Mouse (Mus musculus) heart, embryonic 10.5 days (tissue): ENCODE measurements around the gene Mapt. TPM values are rescaled to one million over a fixed set of nuclear protein-coding genes. Genes with fewer than 3 reads are reported as not detected.

Experiments used
- DNase-seq: peaks from one replicate; pipeline ENCODE4 v3.0.0-alpha.2; 2017; ENCODE audit warnings: low spot score
- H3K27ac ChIP-seq: fragments of 300-500 bp; sonication (generic); 2 replicates; pipeline ENCODE4 v1.5.1; 2016; ENCODE audit warnings: mild to moderate bottlenecking
- H3K27me3 ChIP-seq: fragments of 300-500 bp; sonication (generic); 2 replicates; pipeline ENCODE4 v1.6.1; 2016; ENCODE audit warnings: mild to moderate bottlenecking; ENCODE audit not compliant: poor library complexity, insufficient read depth, severe bottlenecking
- H3K36me3 ChIP-seq: fragments of 300-500 bp; sonication (generic); 2 replicates; pipeline ENCODE4 v1.6.1; 2016; ENCODE audit warnings: mild to moderate bottlenecking, moderate library complexity
- H3K4me1 ChIP-seq: fragments of 300-500 bp; sonication (generic); 2 replicates; pipeline ENCODE4 v1.6.1; 2016; ENCODE audit warnings: mild to moderate bottlenecking
- H3K4me3 ChIP-seq: fragments of 300-500 bp; sonication (generic); 2 replicates; pipeline ENCODE4 v1.5.1; 2016; ENCODE audit warnings: mild to moderate bottlenecking, moderate library complexity
- H3K9me3 ChIP-seq: fragments of 300-500 bp; sonication (generic); 2 replicates; pipeline ENCODE4 v1.6.1; 2016; ENCODE audit warnings: mild to moderate bottlenecking, moderate library complexity
- WGBS: fragments of 180-500 bp; shearing (Covaris S2); methylation state at CpG from one replicate; pipeline ENCODE4 v1.1.7; 2016; 5-methylcytosine and 5-hydroxymethylcytosine counted together
- polyA plus RNA-seq: library from polyadenylated mRNA; unstranded; fragments of >200 nt; fragmentation: Nextera tagmentation; extraction: Ambion mirVana; gene quantifications from 2 replicates; pipeline ENCODE4 v1.2.1, GENCODE M21; 2016

Gene Mapt
- polyA plus RNA-seq, 1 experiment from 2014 or later = 1.4 TPM

GRCm38 (mm10) chr11:104311643-104312042 lies 80.5 kb downstream of the Mapt start:
- Histone ChIP-seq H3K4me1 (peaks cover 15% of the 10 kb centered on the region), H3K36me3 (no peaks in the 10 kb centered on the region), H3K4me3 (no peak overlapping the region), H3K9me3 (no peaks in the 10 kb centered on the region), H3K27me3 (peaks cover 37% of the 10 kb centered on the region), H3K27ac (no peak overlapping the region)
- DNase-seq = no peak
- 64% methylated on average over 7 of the region's 7 CpGs for WGBS

GRCm38 (mm10) chr11:104315703-104316102 lies 84.5 kb downstream of the Mapt start:
- 7% methylated on average over 6 of the region's 6 CpGs for WGBS
- H3K27me3 ChIP-seq = peaks cover 10% of the 10 kb centered on the region
- H3K36me3 ChIP-seq = no peaks in the 10 kb centered on the region
- peaks cover 28% of the 10 kb centered on the region for H3K4me1 ChIP-seq
- peak; percentile 91 for DNase-seq
- H3K27ac ChIP-seq = no peak overlapping the region
- H3K4me3 ChIP-seq = no peak overlapping the region
- H3K9me3 ChIP-seq = no peaks in the 10 kb centered on the region

- no peaks in the 10 kb centered on the region for H3K9me3 ChIP-seq
- peaks cover 30% of the 10 kb centered on the region for H3K4me1 ChIP-seq
- no peaks in the 10 kb centered on the region for H3K27me3 ChIP-seq
- no peaks in the 10 kb centered on the region for H3K36me3 ChIP-seq
- H3K4me3 ChIP-seq = no peak overlapping the region
- DNase-seq = no peak
- 75% methylated on average over 16 of the region's 16 CpGs for WGBS
- no peak overlapping the region for H3K27ac ChIP-seq
These were observed 85.7 kb downstream of the Mapt start for GRCm38 (mm10) chr11:104316685-104317400.

GRCm38 (mm10) chr11:104317631-104318030 lies 86.4 kb downstream of the Mapt start:
- no peak overlapping the region for H3K4me3 ChIP-seq
- no peaks in the 10 kb centered on the region for H3K36me3 ChIP-seq
- H3K9me3 ChIP-seq = no peaks in the 10 kb centered on the region
- H3K27me3 ChIP-seq = no peaks in the 10 kb centered on the region
- DNase-seq = no peak
- peaks cover 30% of the 10 kb centered on the region for H3K4me1 ChIP-seq
- 60% methylated on average over 3 of the region's 3 CpGs for WGBS
- no peak overlapping the region for H3K27ac ChIP-seq

GRCm38 (mm10) chr11:104318940-104319781 lies 88.0 kb downstream of the Mapt start:
- H3K36me3 ChIP-seq = no peaks in the 10 kb centered on the region
- DNase-seq = no peak
- peak overlapping the region; percentile 77 for H3K27ac ChIP-seq
- no peaks in the 10 kb centered on the region for H3K27me3 ChIP-seq
- peaks cover 30% of the 10 kb centered on the region for H3K4me1 ChIP-seq
- under 1% methylated on average over 24 of the region's 24 CpGs for WGBS
- H3K4me3 ChIP-seq = peak overlapping the region; percentile 67
- H3K9me3 ChIP-seq = no peaks in the 10 kb centered on the region

- H3K4me3 ChIP-seq = no peak overlapping the region
- H3K27ac ChIP-seq = no peak overlapping the region
- no peak for DNase-seq
- H3K4me1 ChIP-seq = peaks cover 30% of the 10 kb centered on the region
- WGBS = 50% methylated on average over 5 of the region's 5 CpGs
- no peaks in the 10 kb centered on the region for H3K36me3 ChIP-seq
- no peaks in the 10 kb centered on the region for H3K27me3 ChIP-seq
- no peaks in the 10 kb centered on the region for H3K9me3 ChIP-seq
These were observed 89.3 kb downstream of the Mapt start for GRCm38 (mm10) chr11:104320511-104320910.

- Histone ChIP-seq H3K4me1 (peaks cover 30% of the 10 kb centered on the region), H3K27ac (no peak overlapping the region), H3K36me3 (no peaks in the 10 kb centered on the region), H3K4me3 (no peak overlapping the region), H3K27me3 (no peaks in the 10 kb centered on the region), H3K9me3 (no peaks in the 10 kb centered on the region)
- DNase-seq = no peak
- 24% methylated on average over 4 of the region's 4 CpGs for WGBS
These were observed 91.0 kb downstream of the Mapt start for GRCm38 (mm10) chr11:104322142-104322541.

- H3K9me3 ChIP-seq = no peaks in the 10 kb centered on the region
- H3K27ac ChIP-seq = no peak overlapping the region
- H3K27me3 ChIP-seq = no peaks in the 10 kb centered on the region
- peaks cover 7% of the 10 kb centered on the region for H3K36me3 ChIP-seq
- 95% methylated on average over 1 of the region's 1 CpGs for WGBS
- peak; percentile 72 for DNase-seq
- H3K4me1 ChIP-seq = peaks cover 13% of the 10 kb centered on the region; the same call in 1 of the 2 replicates
- H3K4me3 ChIP-seq = no peak overlapping the region
These were observed 96.3 kb downstream of the Mapt start for GRCm38 (mm10) chr11:104327462-104327861.

GRCm38 (mm10) chr11:104327946-104328345 lies 96.8 kb downstream of the Mapt start:
- no peaks in the 10 kb centered on the region for H3K27me3 ChIP-seq
- H3K27ac ChIP-seq = no peak overlapping the region
- no peaks in the 10 kb centered on the region for H3K9me3 ChIP-seq
- DNase-seq = peak; percentile 57
- 82% methylated on average over 6 of the region's 6 CpGs for WGBS
- no peak overlapping the region for H3K4me3 ChIP-seq
- H3K4me1 ChIP-seq = peaks cover 13% of the 10 kb centered on the region; the same call in 1 of the 2 replicates
- H3K36me3 ChIP-seq = peaks cover 12% of the 10 kb centered on the region

- Histone ChIP-seq H3K4me1 (peaks cover 19% of the 10 kb centered on the region; the same call in 1 of the 2 replicates), H3K36me3 (peaks cover 22% of the 10 kb centered on the region), H3K4me3 (no peak overlapping the region), H3K27me3 (no peaks in the 10 kb centered on the region), H3K9me3 (no peaks in the 10 kb centered on the region), H3K27ac (no peak overlapping the region)
- DNase-seq = peak; percentile 62
- 74% methylated on average over 11 of the region's 11 CpGs for WGBS
These were observed 98.2 kb downstream of the Mapt start for GRCm38 (mm10) chr11:104329185-104329926.

GRCm38 (mm10) chr11:104330151-104330550 lies 99.0 kb downstream of the Mapt start:
- Histone ChIP-seq H3K4me3 (no peak overlapping the region), H3K27ac (no peak overlapping the region), H3K27me3 (no peaks in the 10 kb centered on the region), H3K9me3 (no peaks in the 10 kb centered on the region), H3K36me3 (peaks cover 30% of the 10 kb centered on the region), H3K4me1 (peaks cover 20% of the 10 kb centered on the region; the same call in 1 of the 2 replicates)
- DNase-seq = no peak
- 81% methylated on average over 4 of the region's 4 CpGs for WGBS

GRCm38 (mm10) chr11:104331208-104331607 lies 100.0 kb downstream of the Mapt start:
- DNase-seq = no peak
- Histone ChIP-seq H3K4me1 (peaks cover 20% of the 10 kb centered on the region; the same call in 1 of the 2 replicates), H3K4me3 (no peak overlapping the region), H3K27ac (no peak overlapping the region), H3K27me3 (no peaks in the 10 kb centered on the region), H3K36me3 (peaks cover 41% of the 10 kb centered on the region), H3K9me3 (no peaks in the 10 kb centered on the region)
- 83% methylated on average over 3 of the region's 3 CpGs for WGBS
